Mouse (Mus musculus) monocyte, adult 5-6 weeks (primary cell): ENCODE measurements around the gene Arhgap22. TPM values are rescaled to one million over a fixed set of nuclear protein-coding genes. Genes with fewer than 3 reads are reported as not detected.

Experiments used
- ATAC-seq: fragments of 153-309, 156-312 bp; replicated peaks from 2 replicates; pipeline ENCODE4 v1.8.0; 2017; ENCODE audit warnings: mild to moderate bottlenecking; ENCODE audit not compliant: low TSS enrichment, insufficient number of reproducible peaks, severe bottlenecking, poor library complexity, low FRiP score
- total RNA-seq: library from RNA; stranded (forward); fragments of 200-1000, 200-491, 200-594 nt; gene quantifications from 3 replicates; pipeline ENCODE4 v1.2.3, GENCODE M21; 2017

Arhgap22 gene
- total RNA-seq, 1 experiment from 2014 or later = 1.6 TPM

DNA sequence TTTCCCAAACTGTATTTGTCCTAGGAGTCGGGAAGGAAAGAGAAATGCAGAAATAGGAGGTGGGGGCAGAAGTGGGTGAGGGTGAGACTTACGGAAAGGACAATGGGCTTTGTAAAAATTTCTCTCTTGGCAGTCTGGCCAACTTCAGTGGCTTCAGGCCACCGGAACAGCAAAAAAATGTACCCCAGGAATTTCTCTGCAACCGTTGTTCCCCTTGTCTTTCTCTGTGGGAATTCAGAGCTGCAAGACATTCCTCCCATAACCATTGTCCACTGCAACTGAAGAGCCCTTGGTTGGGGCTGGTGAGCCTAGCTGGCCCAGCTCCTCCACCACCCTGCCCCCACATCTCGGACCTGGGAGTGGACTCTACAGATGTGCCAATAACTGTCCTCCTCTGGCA lies 101.3 kb downstream of the Arhgap22 start:
- ATAC-seq = no peak

DNA sequence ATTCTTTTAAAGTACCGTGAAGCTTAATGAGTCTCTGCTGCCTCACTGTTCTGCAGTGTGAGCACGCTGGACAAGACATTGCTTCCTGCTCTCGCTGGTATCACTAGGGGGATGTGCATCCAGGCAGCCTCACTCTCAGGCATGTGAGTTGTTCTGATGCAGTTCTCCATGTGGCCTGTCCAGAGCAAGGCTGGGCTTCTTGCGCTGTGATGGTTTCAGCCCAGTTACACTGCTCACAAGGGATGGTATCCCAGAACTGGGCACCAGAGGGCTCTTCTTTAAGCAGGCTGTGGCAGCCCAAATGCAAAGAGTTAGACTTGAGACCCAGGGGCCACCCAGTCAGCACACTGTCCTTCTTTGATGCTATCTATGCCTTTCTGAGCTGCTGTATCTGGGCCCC lies 101.9 kb downstream of the Arhgap22 start:
- ATAC-seq = no peak

- no peak for ATAC-seq
Measured at GRCm38 (mm10) chr14:33317946-33318345, 104.1 kb downstream of the Arhgap22 start.

DNA sequence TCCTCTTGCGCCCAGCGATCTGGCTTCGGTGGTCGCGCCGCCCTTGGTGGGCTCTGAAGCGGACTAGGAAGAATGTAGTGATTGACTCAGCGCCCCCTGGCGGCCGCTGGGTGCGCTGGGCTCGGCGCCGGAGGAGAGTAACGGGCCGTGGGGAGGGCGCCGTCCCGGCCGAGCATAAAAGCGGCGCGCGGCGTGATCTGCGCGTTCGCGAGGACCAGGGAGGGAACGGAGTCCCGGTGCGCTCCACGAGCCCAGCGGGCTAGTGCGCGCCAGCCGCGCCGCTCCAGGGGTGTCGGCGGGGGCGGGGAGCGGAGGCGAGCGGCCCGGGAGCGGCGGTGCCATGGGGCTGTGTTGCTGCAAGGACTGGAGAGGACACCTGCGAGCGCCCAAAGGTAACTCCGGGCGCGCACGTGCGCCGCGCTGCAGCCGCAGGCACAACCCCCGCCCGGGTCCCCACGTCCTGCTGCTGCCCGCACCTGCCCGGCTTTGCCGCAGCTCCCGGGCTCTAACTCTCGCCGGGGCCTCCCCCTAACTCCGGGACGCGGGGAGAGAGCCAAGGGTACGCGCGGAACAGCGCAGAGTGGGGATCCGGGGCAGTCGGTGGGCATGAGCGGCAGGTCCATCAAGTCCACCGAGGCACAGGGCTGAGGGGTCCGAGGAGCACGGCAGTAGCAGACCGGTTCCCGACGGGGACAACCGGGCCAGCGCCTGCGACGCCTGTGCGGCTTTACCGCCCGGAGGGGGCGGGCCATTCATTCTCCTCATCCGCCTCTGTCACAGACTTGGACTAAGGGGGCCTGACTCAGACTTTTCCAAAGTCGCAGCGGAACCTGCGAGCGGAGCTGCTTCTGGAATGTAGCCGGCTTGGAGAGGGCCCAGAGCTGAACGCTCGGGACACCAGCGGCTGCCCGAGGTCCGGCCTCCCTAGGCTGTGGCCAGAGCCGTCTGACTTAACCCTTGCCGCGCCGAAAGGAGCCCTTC lies 106.0 kb downstream of the Arhgap22 start:
- ATAC-seq = no peak

- ATAC-seq = no peak
Measured at GRCm38 (mm10) chr14:33320856-33321255, 107.0 kb downstream of the Arhgap22 start.

- ATAC-seq = 0 out of 2 replicates have a peak, but pooled peaks have one; percentile 24
Measured at GRCm38 (mm10) chr14:33322661-33323088, 108.8 kb downstream of the Arhgap22 start.

DNA sequence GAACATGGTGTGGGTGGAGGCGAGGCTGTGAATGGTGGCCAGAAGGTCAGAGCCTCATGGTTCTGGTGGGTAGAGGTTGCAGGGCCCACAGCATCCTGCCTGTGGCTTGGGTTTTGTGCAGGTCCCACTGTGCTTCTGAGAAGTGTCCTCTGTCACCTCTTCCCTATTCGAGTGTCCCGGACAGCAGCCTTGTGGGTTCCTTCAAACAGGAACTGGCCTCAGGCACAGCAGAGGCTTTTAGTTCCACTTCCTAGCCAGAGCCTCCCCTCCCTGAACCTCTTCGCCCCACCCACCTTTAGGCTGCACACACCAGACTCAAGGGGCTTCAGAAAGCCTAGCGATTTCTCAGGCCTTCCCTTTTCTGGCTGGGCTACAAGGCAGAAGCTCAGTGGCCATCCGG lies 110.7 kb downstream of the Arhgap22 start:
- ATAC-seq = peak; percentile 78

- no peak for ATAC-seq
Measured at GRCm38 (mm10) chr14:33328369-33328768, 114.5 kb downstream of the Arhgap22 start.

DNA sequence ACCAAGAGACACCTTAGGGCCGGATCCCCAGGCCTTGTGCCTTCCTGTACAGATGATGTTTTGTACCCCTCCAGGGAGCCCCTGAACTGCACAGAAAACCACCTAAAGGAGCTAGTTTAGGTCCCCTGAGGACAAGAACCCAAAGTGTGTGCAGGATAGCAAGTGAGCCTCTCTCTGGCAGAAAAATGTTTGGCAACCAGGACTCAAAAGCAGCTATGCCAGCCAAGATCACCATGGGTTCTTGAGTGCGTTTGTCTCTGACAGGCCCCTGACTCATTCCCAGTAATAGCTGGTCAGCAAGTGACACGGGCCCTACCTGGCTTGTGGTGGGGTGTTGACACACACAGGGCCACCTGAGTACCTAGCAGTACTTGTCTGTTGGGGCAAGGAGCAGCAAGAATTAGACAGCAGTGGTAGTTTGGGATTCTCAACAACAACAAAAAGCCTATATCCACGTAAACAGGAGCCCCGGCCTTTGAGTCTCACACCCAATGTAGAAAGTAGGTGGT lies 115.5 kb downstream of the Arhgap22 start:
- no peak for ATAC-seq

DNA sequence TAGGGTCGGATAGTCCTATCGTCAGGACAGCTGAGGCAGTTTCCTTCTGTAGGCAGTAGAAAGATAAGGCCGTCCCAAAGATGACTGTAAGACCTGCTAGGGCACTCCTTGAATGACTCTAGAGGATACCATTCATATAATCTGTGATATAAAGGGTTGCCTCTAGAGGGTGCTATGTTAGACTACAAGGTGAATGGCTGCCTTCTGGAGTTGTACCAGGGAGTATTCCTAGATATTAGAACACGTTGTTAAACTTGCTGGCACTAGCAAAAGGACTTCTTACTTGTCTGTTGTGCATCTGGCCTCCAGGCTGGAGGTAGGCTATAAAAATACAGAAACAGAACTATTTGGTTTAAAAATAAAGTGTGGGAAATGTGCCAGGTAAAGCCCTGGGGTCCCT lies 117.2 kb downstream of the Arhgap22 start:
- ATAC-seq = no peak

GRCm38 (mm10) chr14:33331627-33332026 lies 117.8 kb downstream of the Arhgap22 start:
- ATAC-seq = no peak

GRCm38 (mm10) chr14:33333833-33334232 lies 120.0 kb downstream of the Arhgap22 start:
- no peak for ATAC-seq

DNA sequence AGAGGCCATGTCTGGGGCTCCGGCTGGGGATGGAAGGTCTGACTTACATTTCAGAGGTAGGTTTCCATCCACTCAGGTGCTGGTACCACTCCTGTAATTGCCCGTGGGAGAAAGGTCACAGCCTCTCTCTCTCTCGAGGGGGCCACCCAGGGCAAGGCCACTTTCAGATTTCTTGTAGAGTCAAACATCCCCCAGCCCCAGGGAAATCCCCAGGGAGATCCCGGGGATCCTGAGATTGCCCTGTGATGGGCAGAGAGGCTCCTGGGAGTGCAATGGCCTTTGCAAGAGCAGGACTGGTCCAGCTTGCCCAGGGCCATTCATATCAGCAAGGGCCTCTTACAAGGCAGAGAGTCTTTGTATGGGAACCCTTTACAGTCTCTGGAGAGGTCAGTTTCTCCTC lies 120.6 kb downstream of the Arhgap22 start:
- no peak for ATAC-seq

GRCm38 (mm10) chr14:33335733-33336132 lies 121.9 kb downstream of the Arhgap22 start:
- no peak for ATAC-seq

DNA sequence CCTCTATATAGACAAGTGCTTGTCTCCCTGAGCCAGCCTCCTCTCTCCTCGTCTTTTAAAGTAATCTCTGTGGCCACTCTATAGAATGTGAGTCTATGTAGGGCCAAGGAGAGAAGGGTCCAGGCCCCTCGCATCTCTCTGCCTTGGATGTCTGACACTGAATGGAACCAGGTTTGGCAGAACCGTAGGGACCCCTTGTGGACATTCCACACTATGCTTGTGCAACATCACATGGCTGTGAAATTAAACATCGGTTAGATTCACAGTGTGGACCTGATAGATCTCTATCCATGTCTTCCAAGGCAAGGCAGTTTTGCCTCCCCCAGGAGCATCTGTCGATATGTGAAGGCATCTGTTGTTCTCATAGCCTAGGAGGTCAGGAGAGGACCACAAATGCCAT lies 124.9 kb downstream of the Arhgap22 start:
- ATAC-seq = no peak

GRCm38 (mm10) chr14:33343131-33343725 lies 129.4 kb downstream of the Arhgap22 start:
- ATAC-seq = no peak

GRCm38 (mm10) chr14:33346546-33346945 lies 132.7 kb downstream of the Arhgap22 start:
- ATAC-seq = no peak

GRCm38 (mm10) chr14:33347738-33348137 lies 133.9 kb downstream of the Arhgap22 start:
- ATAC-seq = no peak

GRCm38 (mm10) chr14:33348146-33348545 lies 134.3 kb downstream of the Arhgap22 start:
- ATAC-seq = no peak

DNA sequence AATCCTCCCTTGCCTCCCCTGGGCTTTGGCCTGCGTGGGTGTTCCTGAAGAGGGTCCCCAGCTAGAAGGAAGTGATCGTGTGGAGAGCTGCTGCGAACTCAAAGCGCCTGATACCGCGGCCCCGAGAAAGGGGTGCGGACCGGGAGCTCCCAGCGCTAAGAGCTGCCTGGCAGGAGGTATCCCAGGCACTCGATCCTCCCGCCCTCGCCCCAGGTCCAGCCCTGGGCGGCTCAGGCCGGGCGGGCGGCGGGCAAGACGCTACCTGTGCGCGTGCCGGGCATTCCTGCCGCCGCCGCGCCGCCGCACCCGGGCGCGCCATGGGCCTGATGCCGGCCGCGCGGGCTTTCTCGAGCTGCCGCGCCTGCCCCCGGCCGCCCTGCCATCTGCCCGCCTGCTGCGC lies 137.2 kb downstream of the Arhgap22 start:
- ATAC-seq = no peak
